Mouse (Mus musculus) forebrain, embryonic 11.5 days (tissue): ENCODE data around the gene Upk2. TPM values are rescaled to one million over a fixed set of nuclear protein-coding genes. Genes with fewer than 3 reads are reported as not detected.

Source experiments
- ATAC-seq: fragments of 200-750 bp; cut with Nextera tagmentation; replicated peaks from 2 replicates; pipeline ENCODE4 v1.8.0; 2017; ENCODE audit warnings: moderate TSS enrichment; ENCODE audit not compliant: low FRiP score
- DNase-seq: peaks from one replicate; pipeline ENCODE4 v3.0.0-alpha.2; 2017; ENCODE audit warnings: low spot score
- H3K27ac ChIP-seq: fragments of 300-500 bp; sonication (generic); 2 replicates; pipeline ENCODE4 v1.5.1; 2014; ENCODE audit warnings: low read depth, low read length
- H3K27me3 ChIP-seq: fragments of 300-500 bp; sonication (generic); 2 replicates; pipeline ENCODE4 v1.6.1; 2014; ENCODE audit warnings: mild to moderate bottlenecking, low read length, mixed read lengths; ENCODE audit not compliant: control insufficient read depth, insufficient read depth
- H3K36me3 ChIP-seq: fragments of 300-500 bp; sonication (generic); 2 replicates; pipeline ENCODE4 v1.6.1; 2014; ENCODE audit warnings: mild to moderate bottlenecking, low read length, moderate library complexity, mixed read lengths; ENCODE audit not compliant: control insufficient read depth, insufficient read depth
- H3K4me1 ChIP-seq: fragments of 300-500 bp; sonication (generic); replicated peaks from 2 replicates; pipeline ENCODE4 v1.6.1; 2014; ENCODE audit warnings: low read length, mixed read lengths; ENCODE audit not compliant: control insufficient read depth, insufficient read depth
- H3K4me2 ChIP-seq: fragments of 300-500 bp; sonication (generic); 2 replicates; pipeline ENCODE4 v1.6.1; 2014; ENCODE audit warnings: low read depth, mild to moderate bottlenecking, low read length, moderate library complexity, mixed read lengths; ENCODE audit not compliant: severe bottlenecking
- H3K4me3 ChIP-seq: fragments of 300-500 bp; sonication (generic); 2 replicates; pipeline ENCODE4 v1.5.1; 2014; ENCODE audit warnings: low read depth, low read length
- H3K9ac ChIP-seq: fragments of 300-500 bp; sonication (generic); 2 replicates; pipeline ENCODE4 v1.6.1; 2014; ENCODE audit warnings: low read length
- H3K9me3 ChIP-seq: fragments of 300-500 bp; sonication (generic); 2 replicates; pipeline ENCODE4 v1.6.1; 2016; ENCODE audit warnings: low read length, mixed read lengths; ENCODE audit not compliant: control insufficient read depth
- WGBS: fragments of 180-500 bp; shearing (Covaris S2); extraction: QIAGEN DNeasy Blood & Tissue Kit; methylation state at CpG from one replicate; pipeline ENCODE4 v1.1.7; 2014; 5-methylcytosine and 5-hydroxymethylcytosine counted together
- polyA plus RNA-seq: library from polyadenylated mRNA; unstranded; fragments of >200 nt; fragmentation: Nextera tagmentation; extraction: Ambion mirVana; gene quantifications from 2 replicates; pipeline ENCODE4 v1.2.1, GENCODE M21; 2014

The Upk2 gene
- not detected in 2 replicates for polyA plus RNA-seq

- Histone ChIP-seq H3K27me3 (no peaks in the 10 kb centered on the region), H3K4me1 (peaks cover 16% of the 10 kb centered on the region), H3K36me3 (no peaks in the 10 kb centered on the region), H3K27ac (no peak within 1 kb of the TSS), H3K9ac (no peak within 1 kb of the TSS), H3K4me3 (no peak within 1 kb of the TSS), H3K4me2 (0 out of 2 replicates have a peak within 1 kb of the TSS, but pooled peaks have one; percentile 8), H3K9me3 (no peaks in the 10 kb centered on the region)
- ATAC-seq = no peak
- 24% methylated on average over 4 of the region's 4 CpGs for WGBS
- DNase-seq = no peak
Observed at GRCm38 (mm10) chr9:44454891-44455220, at the start of gene Upk2. Gene Upk2 (minus strand): TSS chr9:44454976.

- no peak overlapping the region for H3K9ac ChIP-seq
- ATAC-seq = no peak
- H3K9me3 ChIP-seq = no peaks in the 10 kb centered on the region
- H3K4me2 ChIP-seq = no peak overlapping the region
- peaks cover 4% of the 10 kb centered on the region; the same call in 1 of the 2 replicates for H3K36me3 ChIP-seq
- no peaks in the 10 kb centered on the region for H3K27me3 ChIP-seq
- H3K4me1 ChIP-seq = peaks cover 38% of the 10 kb centered on the region
- no peak overlapping the region for H3K27ac ChIP-seq
- WGBS = 0% methylated on average over 4 of the region's 4 CpGs
- DNase-seq = peak; percentile 86
- H3K4me3 ChIP-seq = no peak overlapping the region
Observed at GRCm38 (mm10) chr9:44502006-44502405, 47.2 kb upstream of the Upk2 start.

GRCm38 (mm10) chr9:44501206-44501879 lies 46.6 kb upstream of the Upk2 start:
- DNase-seq (peak; percentile 54), ATAC-seq (no peak)
- no peaks in the 10 kb centered on the region for H3K27me3 ChIP-seq
- H3K9ac ChIP-seq = no peak overlapping the region
- WGBS = 49% methylated on average over 10 of the region's 10 CpGs
- no peaks in the 10 kb centered on the region for H3K36me3 ChIP-seq
- peaks cover 40% of the 10 kb centered on the region for H3K4me1 ChIP-seq
- no peaks in the 10 kb centered on the region for H3K9me3 ChIP-seq
- H3K4me3 ChIP-seq = no peak overlapping the region
- no peak overlapping the region for H3K27ac ChIP-seq
- H3K4me2 ChIP-seq = no peak overlapping the region

GRCm38 (mm10) chr9:44500638-44501175 lies 45.9 kb upstream of the Upk2 start:
- Histone ChIP-seq H3K4me1 (peaks cover 36% of the 10 kb centered on the region), H3K4me3 (no peak overlapping the region), H3K36me3 (no peaks in the 10 kb centered on the region), H3K9ac (no peak overlapping the region), H3K9me3 (no peaks in the 10 kb centered on the region), H3K27me3 (no peaks in the 10 kb centered on the region), H3K27ac (peak overlapping the region; percentile 83; the same call in 1 of the 2 replicates), H3K4me2 (no peak overlapping the region)
- ATAC-seq = no peak
- WGBS = 51% methylated on average over 8 of the region's 8 CpGs
- no peak for DNase-seq

GRCm38 (mm10) chr9:44500163-44500533 lies 45.4 kb upstream of the Upk2 start:
- Histone ChIP-seq H3K27ac (peak overlapping the region; percentile 83), H3K4me2 (peak overlapping the region; percentile 78; the same call in 1 of the 2 replicates), H3K9ac (peak overlapping the region; percentile 63), H3K36me3 (no peaks in the 10 kb centered on the region), H3K9me3 (no peaks in the 10 kb centered on the region), H3K4me3 (no peak overlapping the region; the same call in 1 of the 2 replicates), H3K27me3 (no peaks in the 10 kb centered on the region), H3K4me1 (peaks cover 38% of the 10 kb centered on the region)
- ATAC-seq (no peak), DNase-seq (no peak)
- 31% methylated on average over 5 of the region's 5 CpGs for WGBS

- no peaks in the 10 kb centered on the region for H3K9me3 ChIP-seq
- peak overlapping the region; percentile 63 for H3K9ac ChIP-seq
- DNase-seq (peak; percentile 71), ATAC-seq (peak; percentile 13; the same call in 1 of the 2 replicates)
- peak overlapping the region; percentile 78 for H3K4me2 ChIP-seq
- H3K4me1 ChIP-seq = peaks cover 44% of the 10 kb centered on the region
- WGBS = 6% methylated on average over 20 of the region's 20 CpGs
- no peaks in the 10 kb centered on the region for H3K36me3 ChIP-seq
- H3K4me3 ChIP-seq = peak overlapping the region; percentile 34
- no peaks in the 10 kb centered on the region for H3K27me3 ChIP-seq
- peak overlapping the region; percentile 83 for H3K27ac ChIP-seq
Observed at GRCm38 (mm10) chr9:44499356-44500162, 44.8 kb upstream of the Upk2 start.

GRCm38 (mm10) chr9:44498421-44499355 lies 43.9 kb upstream of the Upk2 start:
- H3K4me1 ChIP-seq = peaks cover 51% of the 10 kb centered on the region
- peak overlapping the region; percentile 83 for H3K27ac ChIP-seq
- DNase-seq (peak; percentile 93), ATAC-seq (peak; percentile 87)
- no peaks in the 10 kb centered on the region for H3K9me3 ChIP-seq
- 0% methylated on average over 53 of the region's 59 CpGs for WGBS
- H3K27me3 ChIP-seq = no peaks in the 10 kb centered on the region
- no peaks in the 10 kb centered on the region for H3K36me3 ChIP-seq
- peak overlapping the region; percentile 34 for H3K4me3 ChIP-seq
- H3K4me2 ChIP-seq = peak overlapping the region; percentile 78
- H3K9ac ChIP-seq = peak overlapping the region; percentile 63
